Mouse (Mus musculus): ENCODE data around the gene Tle6. TPM values are rescaled to one million over a fixed set of nuclear protein-coding genes. Genes with fewer than 3 reads are reported as not detected.

The Tle6 gene
- total RNA-seq, 2 experiments from 2014 or later: 1.3 to 3.0 TPM

Other genes with a start within 250 kb of the Tle6 start
- 10 to 100 TPM; 43.5 to 48.4 TPM for gene Mfsd12, start 243.6 kb downstream of the Tle6 start, total RNA-seq (2021)
- gene 4930404N11Rik, start 235.3 kb downstream of the Tle6 start, total RNA-seq (2021): 1 to 10 TPM; 1.6 to 1.9 TPM
- 10 to 100 TPM; 61.5 to 68.9 TPM for gene Fzr1, start 222.6 kb downstream of the Tle6 start, total RNA-seq (2021)
- 10 to 100 TPM; 72.5 to 76.9 TPM for gene Dohh, start 216.6 kb downstream of the Tle6 start, total RNA-seq (2021)
- gene Gm48551, start 216.6 kb downstream of the Tle6 start, total RNA-seq (2021): 1 to 10 TPM; 4.0 to 6.6 TPM
- gene Gm48552, start 212.1 kb downstream of the Tle6 start, total RNA-seq (2021): 1 to 10 TPM; 4.5 to 7.1 TPM
- gene Smim24, start 208.0 kb downstream of the Tle6 start, total RNA-seq (2021): 1 to 10 TPM; 1.6 to 1.7 TPM
- gene Nfic, start 145.4 kb downstream of the Tle6 start, total RNA-seq (2021): 10 to 100 TPM; 55.3 to 55.8 TPM
- 100 to 1,000 TPM; 273 to 281 TPM for gene Celf5, start 118.4 kb downstream of the Tle6 start, total RNA-seq (2021)
- 10 to 100 TPM; 77.1 to 90.0 TPM for gene Ncln, start 104.7 kb downstream of the Tle6 start, total RNA-seq (2021)
- under 1 TPM; 0.40 to 0.65 TPM for gene S1pr4, start 100.9 kb downstream of the Tle6 start, total RNA-seq (2021)
- 1 to 10 TPM; 3.0 to 3.4 TPM for gene Gna15, start 76.8 kb downstream of the Tle6 start, total RNA-seq (2021)
- 100 to 1,000 TPM; 113 to 117 TPM for gene Gna11, start 55.9 kb downstream of the Tle6 start, total RNA-seq (2021)
- gene Aes, start 41.6 kb downstream of the Tle6 start, total RNA-seq (2021): 100 to 1,000 TPM; 667 to 720 TPM
- gene Tle2, start 26.5 kb downstream of the Tle6 start, total RNA-seq (2021): 10 to 100 TPM; 33.2 to 33.9 TPM
- 1 to 10 TPM; 3.6 to 3.9 TPM for gene BC025920, start 5.2 kb upstream of the Tle6 start, total RNA-seq (2021)
- 10 to 100 TPM; 26.2 to 27.9 TPM for gene Sirt6, start 26.7 kb upstream of the Tle6 start, total RNA-seq (2021)
- gene Ankrd24, start 27.5 kb upstream of the Tle6 start, total RNA-seq (2021): 10 to 100 TPM; 31.6 to 41.0 TPM
- gene Gm10778, start 48.0 kb upstream of the Tle6 start, total RNA-seq (2021): 1 to 10 TPM; 3.8 to 4.9 TPM
- gene Zfp433, start 103.8 kb upstream of the Tle6 start, total RNA-seq (2021): 1 to 10 TPM; 7.8 to 9.1 TPM
- 10 to 100 TPM; 10.3 to 11.3 TPM for gene Gm3055, start 170.1 kb upstream of the Tle6 start, total RNA-seq (2021)
- 1 to 10 TPM; 2.6 to 3.8 TPM for gene Gm4767, start 211.1 kb upstream of the Tle6 start, total RNA-seq (2021)

Measured in layer of hippocampus, postnatal 36 days (tissue).